Mouse (Mus musculus): ENCODE data around the gene Mpz. TPM values are rescaled to one million over a fixed set of nuclear protein-coding genes. Genes with fewer than 3 reads are reported as not detected.

The Mpz gene
- total and polyA plus RNA-seq, 3 experiments = not detected

DNA sequence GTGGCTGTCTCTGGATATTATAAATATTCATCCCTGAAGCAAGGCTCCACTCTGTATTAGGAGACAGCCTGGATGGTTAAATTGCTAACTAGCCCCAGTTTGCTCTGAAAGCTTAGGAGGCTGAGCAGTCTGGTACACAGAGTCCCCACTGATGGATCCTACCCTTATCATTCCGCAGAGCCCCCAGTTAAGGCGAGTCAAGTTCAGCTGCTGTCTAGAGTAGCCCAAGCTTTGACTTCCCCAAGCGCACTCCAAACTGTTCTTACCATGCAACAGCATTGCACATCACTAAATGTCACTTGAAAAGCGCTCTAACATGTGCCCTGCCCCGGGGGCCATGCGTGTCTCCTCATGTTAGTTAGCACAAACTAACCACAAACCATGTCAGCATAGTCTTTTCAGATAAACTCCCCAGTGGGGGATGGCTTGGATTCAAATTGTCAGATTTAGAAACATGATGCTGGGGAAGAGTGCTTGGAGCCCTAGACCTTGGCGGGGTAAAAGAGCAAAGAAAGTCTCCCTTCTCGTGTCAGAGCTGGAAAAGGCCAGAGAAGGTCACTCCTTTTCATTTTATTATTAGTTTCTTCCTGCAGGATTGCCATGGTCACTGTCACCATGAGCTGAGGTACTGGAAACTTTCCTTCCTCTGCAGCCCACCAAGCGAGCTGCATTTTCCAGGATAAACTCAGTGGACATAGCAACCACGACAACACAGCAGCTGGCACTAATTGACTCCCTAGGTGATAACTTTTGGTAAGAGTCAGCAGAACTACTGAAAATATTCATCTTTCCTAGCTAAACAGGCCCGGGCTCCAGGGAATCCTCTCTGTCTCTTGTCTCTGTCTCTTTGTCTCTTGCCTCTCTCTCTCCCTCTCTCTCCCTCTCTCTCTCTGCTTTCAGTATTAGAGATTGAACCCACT lies 43.7 kb downstream of the Mpz start:
- no peak for TF ChIP-seq POLR2AphosphoS5 (IDR thresholded peaks at IDR 0.05; ENCODE audit: insufficient replicate concordance, low read depth, low read length)
- TF ChIP-seq TAL1 (conservative IDR thresholded peaks at IDR 0.05; ENCODE audit: low read depth, low read length) = no peak
- TF ChIP-seq CTCF (IDR thresholded peaks at IDR 0.05; ENCODE audit: low read depth, low read length) = no peak
- no peak for TF ChIP-seq GATA1 (IDR thresholded peaks at IDR 0.05; ENCODE audit: borderline replicate concordance, low read length)
- TF ChIP-seq GATA2 (IDR thresholded peaks at IDR 0.05; ENCODE audit: borderline replicate concordance, low read depth, low read length) = no peak
- no peaks in the 10 kb centered on the region for H3K36me3 ChIP-seq (replicated peaks)
- no peak for DNase-seq (ENCODE audit: low spot score)
- peaks cover 4% of the 10 kb centered on the region; the same call in 1 of the 2 replicates for H3K4me1 ChIP-seq (ENCODE audit: insufficient read depth, low read depth, low read length)
- ATAC-seq (ENCODE audit: extremely low read depth, insufficient number of reproducible peaks, low FRiP score, poor library complexity, severe bottlenecking) = no peak
- peaks cover 37% of the 10 kb centered on the region for H3K27me3 ChIP-seq (ENCODE audit: insufficient read depth, low read length)
- H3K4me3 ChIP-seq (ENCODE audit: low read depth, low read length) = no peak overlapping the region
- no peaks in the 10 kb centered on the region for H3K9me3 ChIP-seq (replicated peaks)

DNA sequence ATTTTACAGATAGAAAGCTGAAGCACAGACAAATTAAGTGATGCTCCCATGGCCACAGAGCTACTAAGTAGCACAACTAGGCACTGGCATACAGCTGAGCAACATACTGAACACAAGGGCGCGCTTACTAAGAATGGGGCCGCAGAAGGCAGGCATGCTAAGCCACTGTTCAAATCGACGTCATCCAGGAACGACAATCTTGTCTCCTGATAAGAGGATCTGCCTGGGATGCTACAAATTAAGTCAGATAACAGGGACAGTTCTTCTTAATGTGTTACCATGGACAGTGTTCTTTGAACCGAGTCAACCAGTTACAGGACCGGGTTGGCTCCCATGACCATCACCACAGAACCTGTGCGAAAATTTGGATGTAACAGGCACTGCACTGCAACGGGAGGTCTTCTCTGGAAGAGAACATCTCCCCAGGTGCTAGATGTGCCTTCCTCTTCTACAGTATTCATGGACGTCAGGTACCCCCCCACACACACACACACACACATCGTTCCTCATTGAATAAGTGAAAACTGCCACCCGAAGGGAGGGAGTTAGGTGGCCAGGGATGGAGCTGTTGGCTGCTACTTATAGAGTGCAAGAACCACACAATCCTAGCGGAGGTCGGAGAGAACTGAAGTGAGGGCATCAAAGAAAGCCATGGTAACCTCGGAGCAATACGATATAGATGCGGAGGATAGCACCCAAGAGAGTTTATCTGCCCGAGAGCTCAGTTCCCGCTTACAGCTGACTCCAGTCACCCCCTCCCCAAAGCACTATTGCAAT lies 44.7 kb downstream of the Mpz start:
- no peak for TF ChIP-seq GATA1 (IDR thresholded peaks at IDR 0.05; ENCODE audit: borderline replicate concordance, low read length)
- TF ChIP-seq GATA2 (IDR thresholded peaks at IDR 0.05; ENCODE audit: borderline replicate concordance, low read depth, low read length) = no peak
- TF ChIP-seq TAL1 (conservative IDR thresholded peaks at IDR 0.05; ENCODE audit: low read depth, low read length) = no peak
- no peak for TF ChIP-seq POLR2AphosphoS5 (IDR thresholded peaks at IDR 0.05; ENCODE audit: insufficient replicate concordance, low read depth, low read length)
- no peak for TF ChIP-seq CTCF (IDR thresholded peaks at IDR 0.05; ENCODE audit: low read depth, low read length)

GRCm38 (mm10) chr1:171195887-171196397 lies 45.4 kb downstream of the Mpz start, which contains the start of gene Pcp4l1:
TSS of gene Pcp4l1 (minus strand) at chr1:171196268.
- no peak for TF ChIP-seq GATA1 (IDR thresholded peaks at IDR 0.05; ENCODE audit: borderline replicate concordance, low read length)
- TF ChIP-seq CTCF (IDR thresholded peaks at IDR 0.05; ENCODE audit: low read depth, low read length) = no peak
- no peak for TF ChIP-seq TAL1 (conservative IDR thresholded peaks at IDR 0.05; ENCODE audit: low read depth, low read length)
- TF ChIP-seq POLR2AphosphoS5 (IDR thresholded peaks at IDR 0.05; ENCODE audit: insufficient replicate concordance, low read depth, low read length) = no peak
- no peak for TF ChIP-seq GATA2 (IDR thresholded peaks at IDR 0.05; ENCODE audit: borderline replicate concordance, low read depth, low read length)
- no peaks in the 10 kb centered on the region for H3K36me3 ChIP-seq (replicated peaks)
- peaks cover 32% of the 10 kb centered on the region for H3K27me3 ChIP-seq (ENCODE audit: insufficient read depth, low read length)
- H3K9me3 ChIP-seq (replicated peaks) = no peaks in the 10 kb centered on the region
- ATAC-seq (ENCODE audit: extremely low read depth, insufficient number of reproducible peaks, low FRiP score, poor library complexity, severe bottlenecking) = no peak
- peaks cover 4% of the 10 kb centered on the region; the same call in 1 of the 2 replicates for H3K4me1 ChIP-seq (ENCODE audit: insufficient read depth, low read depth, low read length)
- no peak within 1 kb of the TSS for H3K4me3 ChIP-seq (ENCODE audit: low read depth, low read length)
- DNase-seq (ENCODE audit: low spot score) = no peak

More for the DNA sequence above, 44.7 kb downstream of the Mpz start:
- H3K4me1 ChIP-seq (ENCODE audit: insufficient read depth, low read depth, low read length) = peaks cover 4% of the 10 kb centered on the region; the same call in 1 of the 2 replicates
- no peaks in the 10 kb centered on the region for H3K9me3 ChIP-seq (replicated peaks)
- DNase-seq (ENCODE audit: low spot score) (no peak), ATAC-seq (ENCODE audit: extremely low read depth, insufficient number of reproducible peaks, low FRiP score, poor library complexity, severe bottlenecking) (no peak)
- peaks cover 37% of the 10 kb centered on the region for H3K27me3 ChIP-seq (ENCODE audit: insufficient read depth, low read length)
- H3K36me3 ChIP-seq (replicated peaks) = no peaks in the 10 kb centered on the region
- H3K4me3 ChIP-seq (ENCODE audit: low read depth, low read length) = no peak overlapping the region

DNA sequence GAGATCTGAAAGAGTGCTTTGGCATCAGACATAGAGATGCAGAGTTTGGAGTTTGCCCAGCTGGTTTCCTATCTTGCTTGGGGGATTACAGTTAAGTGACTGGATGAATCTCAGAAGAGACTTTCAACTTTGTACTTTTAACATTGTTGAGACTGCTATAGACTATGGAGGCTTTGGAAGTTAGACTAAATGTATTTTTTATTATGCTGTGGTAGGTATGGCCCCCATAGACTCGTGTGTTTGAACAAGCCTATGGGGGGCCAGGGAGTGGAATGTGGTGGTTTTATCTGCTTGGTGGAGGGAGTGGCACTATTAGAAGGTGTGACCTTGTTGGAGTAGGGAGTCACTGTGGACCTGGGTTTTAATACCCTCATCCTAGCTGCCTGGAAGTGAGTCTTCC lies 49.0 kb downstream of the Mpz start:
- Histone ChIP-seq H3K4me3 (ENCODE audit: low read depth, low read length) (no peak overlapping the region), H3K36me3 (replicated peaks) (no peaks in the 10 kb centered on the region), H3K27me3 (ENCODE audit: insufficient read depth, low read length) (peaks cover 19% of the 10 kb centered on the region), H3K9me3 (replicated peaks) (no peaks in the 10 kb centered on the region), H3K4me1 (ENCODE audit: insufficient read depth, low read depth, low read length) (peaks cover 4% of the 10 kb centered on the region; the same call in 1 of the 2 replicates)
- DNase-seq (ENCODE audit: low spot score) (no peak), ATAC-seq (ENCODE audit: extremely low read depth, insufficient number of reproducible peaks, low FRiP score, poor library complexity, severe bottlenecking) (no peak)
- TF ChIP-seq POLR2AphosphoS5 (IDR thresholded peaks at IDR 0.05; ENCODE audit: insufficient replicate concordance, low read depth, low read length) (no peak), GATA1 (IDR thresholded peaks at IDR 0.05; ENCODE audit: borderline replicate concordance, low read length) (no peak), TAL1 (conservative IDR thresholded peaks at IDR 0.05; ENCODE audit: low read depth, low read length) (no peak), GATA2 (IDR thresholded peaks at IDR 0.05; ENCODE audit: borderline replicate concordance, low read depth, low read length) (no peak)

DNA sequence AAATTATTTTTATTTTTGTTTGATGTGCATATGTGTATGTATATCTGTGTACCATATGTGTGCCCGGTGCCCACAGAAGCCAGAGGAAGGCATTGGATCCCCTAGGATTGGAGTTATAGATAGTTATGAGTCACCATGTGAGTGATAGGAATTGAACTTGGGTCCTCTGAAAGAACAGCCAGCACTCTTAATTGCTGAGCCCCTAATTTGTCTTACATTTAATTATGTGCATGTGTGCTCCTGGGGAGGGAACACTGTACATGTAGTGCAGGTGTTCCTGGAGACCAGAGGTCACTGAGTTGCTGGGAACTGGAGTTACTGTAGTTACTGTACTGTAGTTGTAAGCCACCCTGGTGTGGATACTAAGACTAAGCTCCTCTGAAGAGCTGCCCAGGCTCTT lies 50.3 kb downstream of the Mpz start:
- DNase-seq (ENCODE audit: low spot score) (no peak), ATAC-seq (ENCODE audit: extremely low read depth, insufficient number of reproducible peaks, low FRiP score, poor library complexity, severe bottlenecking) (no peak)
- peaks cover 4% of the 10 kb centered on the region; the same call in 1 of the 2 replicates for H3K4me1 ChIP-seq (ENCODE audit: insufficient read depth, low read depth, low read length)
- H3K4me3 ChIP-seq (ENCODE audit: low read depth, low read length) = no peak overlapping the region
- TF ChIP-seq CTCF (IDR thresholded peaks at IDR 0.05; ENCODE audit: low read depth, low read length) (no peak), TAL1 (conservative IDR thresholded peaks at IDR 0.05; ENCODE audit: low read depth, low read length) (no peak)
- peaks cover 11% of the 10 kb centered on the region for H3K27me3 ChIP-seq (ENCODE audit: insufficient read depth, low read length)
- H3K36me3 ChIP-seq (replicated peaks) = no peaks in the 10 kb centered on the region
- H3K9me3 ChIP-seq (replicated peaks) = no peaks in the 10 kb centered on the region

All from G1E (cell line).